Mouse (Mus musculus) MEL (cell line): ENCODE data around the gene Rbms3.

Experiments used
- CTCF ChIP-seq, 3 experiments: IDR thresholded peaks in 2 of 3; conservative IDR thresholded peaks in 1 of 3; 2 replicates each; pipeline ENCODE4 v1.5.1; 2011 to 2012; ENCODE audit warnings: low read length in 3 of 3, low read depth in 2 of 3, mild to moderate bottlenecking in 2 of 3, improper control_type of control experiment in 1 of 3, inconsistent platforms in 1 of 3, mixed read lengths in 1 of 3, moderate library complexity in 1 of 3; ENCODE audit not compliant: control insufficient read depth in 1 of 3, insufficient read depth in 1 of 3, poor library complexity in 1 of 3, severe bottlenecking in 1 of 3
- EP300 ChIP-seq, 2 experiments: IDR thresholded peaks; 2 replicates each; pipeline ENCODE4 v1.6.1; 2011; ENCODE audit warnings: improper control_type of control experiment in 2 of 2, low read length in 2 of 2, low read depth in 1 of 2, mild to moderate bottlenecking in 1 of 2
- MEF2A ChIP-seq: IDR thresholded peaks from 2 replicates; pipeline ENCODE4 v1.6.1; 2014; ENCODE audit warnings: low read depth, mild to moderate bottlenecking, inconsistent platforms, low read length, improper control_type of control experiment; ENCODE audit not compliant: poor library complexity, insufficient replicate concordance, severe bottlenecking; ENCODE audit errors: extremely low read depth
- MYB ChIP-seq: IDR thresholded peaks from 2 replicates; pipeline ENCODE4 v1.6.1; 2011; ENCODE audit warnings: mild to moderate bottlenecking, low read depth, low read length, improper control_type of control experiment
- POLR2A ChIP-seq, 2 experiments: IDR thresholded peaks; 2 replicates each; pipeline ENCODE4 v1.6.1; 2011 to 2012; ENCODE audit warnings: low read length in 2 of 2, mild to moderate bottlenecking in 2 of 2, control low read depth in 1 of 2, improper control_type of control experiment in 1 of 2, low read depth in 1 of 2, moderate library complexity in 1 of 2; ENCODE audit not compliant: control insufficient read depth in 1 of 2, insufficient read depth in 1 of 2, poor library complexity in 1 of 2
- POLR2AphosphoS5 ChIP-seq: IDR thresholded peaks from 2 replicates; pipeline ENCODE4 v1.6.1; 2012; ENCODE audit warnings: low read depth, borderline replicate concordance, mild to moderate bottlenecking, inconsistent platforms, low read length, moderate library complexity, mixed read lengths
- TAL1 ChIP-seq: IDR thresholded peaks from 2 replicates; pipeline ENCODE4 v1.6.1; 2012; ENCODE audit warnings: mild to moderate bottlenecking, inconsistent platforms, low read length, moderate library complexity, mixed read lengths
- TCF12 ChIP-seq: IDR thresholded peaks from 2 replicates; pipeline ENCODE4 v1.6.1; 2014; ENCODE audit warnings: low read depth, mild to moderate bottlenecking, inconsistent platforms, low read length, improper control_type of control experiment, moderate library complexity
- USF1 ChIP-seq: IDR thresholded peaks from 2 replicates; pipeline ENCODE4 v1.6.1; 2014; ENCODE audit warnings: low read depth, mild to moderate bottlenecking, inconsistent platforms, low read length, improper control_type of control experiment, moderate library complexity
- ZKSCAN1 ChIP-seq: IDR thresholded peaks from 2 replicates; pipeline ENCODE4 v1.6.1; 2012; ENCODE audit warnings: low read depth, mild to moderate bottlenecking, inconsistent platforms, low read length, improper control_type of control experiment, moderate library complexity

- TF ChIP-seq POLR2AphosphoS5 (no peak), POLR2A (IDR thresholded peaks at IDR 0.05; ENCODE audit: control insufficient read depth in 1 of 2, insufficient read depth in 1 of 2, low read depth in 1 of 2, low read length in 2 of 2, poor library complexity in 1 of 2) (no peak), TAL1 (no peak), CTCF (IDR thresholded peaks at IDR 0.05 in 2 of 3, conservative IDR thresholded peaks at IDR 0.05 in 1 of 3; ENCODE audit: control insufficient read depth in 1 of 3, insufficient read depth in 1 of 3, low read depth in 2 of 3, low read length in 3 of 3, poor library complexity in 1 of 3, severe bottlenecking in 1 of 3) (peak in 2 of 3 experiments; percentile 28 to 31; a peak in 1 of 6 replicates), USF1 (no peak), MEF2A (no peak), MYB (no peak), TCF12 (no peak), ZKSCAN1 (no peak), EP300 (IDR thresholded peaks at IDR 0.05; ENCODE audit: low read depth in 1 of 2, low read length in 2 of 2) (no peak)
Measured at GRCm38 (mm10) chr9:117484396-117484795, 145.3 kb downstream of the Rbms3 start.
